Mouse (Mus musculus) erythroblast, adult 5-6 weeks (primary cell): ENCODE results near the gene Sucnr1. TPM values are rescaled to one million over a fixed set of nuclear protein-coding genes. Genes with fewer than 3 reads are reported as not detected.

Experiments used
- ATAC-seq: replicated peaks from 2 replicates; pipeline ENCODE4 v1.8.0; 2016; ENCODE audit warnings: moderate number of reproducible peaks, mild to moderate bottlenecking, moderate TSS enrichment, inconsistent platforms; ENCODE audit not compliant: poor library complexity, low FRiP score, severe bottlenecking
- total RNA-seq, 2 experiments: library from RNA; stranded (forward) in 1 of 2; stranded (reverse) in 1 of 2; fragments of 150-400 nt in 1 of 2; fragments of 200-764, 138-1000 nt in 1 of 2; gene quantifications; 2 replicates each; pipeline versions ENCODE4 v1.2.3 to v1.2.4; 2015 to 2017; ENCODE audit warnings: low replicate concordance in 2 of 2

The Sucnr1 gene
- total RNA-seq, 2 experiments from 2014 or later, result not detected

GRCm38 (mm10) chr3:60108815-60109214 lies 27.1 kb downstream of the Sucnr1 start:
- ATAC-seq, result no peak

GRCm38 (mm10) chr3:60111135-60111710 lies 29.6 kb downstream of the Sucnr1 start:
- no peak for ATAC-seq

GRCm38 (mm10) chr3:60111889-60112646 lies 30.4 kb downstream of the Sucnr1 start:
- ATAC-seq, result no peak

GRCm38 (mm10) chr3:60114571-60114970 lies 32.9 kb downstream of the Sucnr1 start:
- ATAC-seq, result no peak

GRCm38 (mm10) chr3:60121449-60121848 lies 39.8 kb downstream of the Sucnr1 start:
- ATAC-seq, result no peak

GRCm38 (mm10) chr3:60123859-60124794 lies 42.5 kb downstream of the Sucnr1 start:
- no peak for ATAC-seq

GRCm38 (mm10) chr3:60126564-60126963 lies 44.9 kb downstream of the Sucnr1 start:
- no peak for ATAC-seq

GRCm38 (mm10) chr3:60128282-60128681 lies 46.6 kb downstream of the Sucnr1 start:
- no peak for ATAC-seq

GRCm38 (mm10) chr3:60135801-60136200 lies 54.1 kb downstream of the Sucnr1 start:
- ATAC-seq, result no peak

Other genes starting within 250 kb of the Sucnr1 start
- not detected in 2 replicates for gene Gm8298, start 220.8 kb upstream of the Sucnr1 start, total RNA-seq (2015; ENCODE audit: low replicate concordance)
- gene Gm8298, start 220.8 kb upstream of the Sucnr1 start, total RNA-seq (2017; ENCODE audit: low replicate concordance), result not detected in 2 replicates
- gene C130079G13Rik, start 156.7 kb upstream of the Sucnr1 start, total RNA-seq (2015; ENCODE audit: low replicate concordance), result not detected in 2 replicates
- gene C130079G13Rik, start 156.7 kb upstream of the Sucnr1 start, total RNA-seq (2017; ENCODE audit: low replicate concordance), result 0.09 TPM in 1 of 2 replicates, not detected in the other
- gene Aadacl2, start 75.1 kb upstream of the Sucnr1 start, total RNA-seq (2015; ENCODE audit: low replicate concordance), result not detected in 2 replicates
- gene Aadacl2, start 75.1 kb upstream of the Sucnr1 start, total RNA-seq (2017; ENCODE audit: low replicate concordance), result not detected in 2 replicates
- gene Aadac, start 56.2 kb upstream of the Sucnr1 start, total RNA-seq (2015; ENCODE audit: low replicate concordance), result not detected in 2 replicates
- not detected in 2 replicates for gene Aadac, start 56.2 kb upstream of the Sucnr1 start, total RNA-seq (2017; ENCODE audit: low replicate concordance)